Mouse (Mus musculus): Measurements from ENCODE around the gene Lrrc8b. TPM values are rescaled to one million over a fixed set of nuclear protein-coding genes. Genes with fewer than 3 reads are reported as not detected.

Lrrc8b gene
- total RNA-seq (2012; rRNA removed): 6.9 and 7.4 TPM in 2 replicates
- 10 to 100 TPM in 1 of 2 experiments, not detected in 1; 14.0 TPM for polyA plus RNA-seq (2012; ENCODE audit: insufficient read depth in 1 of 2, insufficient read length in 2 of 2, low read depth in 1 of 2, low replicate concordance in 2 of 2, missing spikeins in 1 of 2)

- peak within 1 kb of the TSS; percentile 86 for H3K27ac ChIP-seq (ENCODE audit: control insufficient read depth, low read depth, low read length)
- H3K36me3 ChIP-seq (ENCODE audit: control insufficient read depth in 1 of 2, insufficient read depth in 2 of 2, low read length in 2 of 2): peaks cover 0 to 19% of the 10 kb centered on the region in 2 experiments; a peak in 2 of 4 replicates
- peak within 1 kb of the TSS; percentile 100 for H3K9ac ChIP-seq (ENCODE audit: control insufficient read depth, low read depth, low read length, poor library complexity, severe bottlenecking)
- no peaks in the 10 kb centered on the region for H3K9me3 ChIP-seq (replicated peaks; ENCODE audit: insufficient read depth, low read length)
- peaks cover 7 to 28% of the 10 kb centered on the region in 2 experiments for H3K4me1 ChIP-seq (ENCODE audit: control insufficient read depth in 1 of 2, insufficient read depth in 2 of 2, low read length in 2 of 2)
- H3K27me3 ChIP-seq (ENCODE audit: control insufficient read depth in 1 of 2, insufficient read depth in 2 of 2, low read length in 2 of 2): no peaks in the 10 kb centered on the region
- peak within 1 kb of the TSS; percentile 91 to 99 for H3K4me3 ChIP-seq (ENCODE audit: control insufficient read depth in 1 of 2, insufficient read depth in 1 of 2, low read depth in 2 of 2, low read length in 2 of 2)
- peak; percentile 85 for DNase-seq (ENCODE audit: low read depth, low spot score)
- peaks cover 9% of the 10 kb centered on the region for H3K79me2 ChIP-seq (ENCODE audit: control insufficient read depth, insufficient read depth, low read length, poor library complexity)
- no peak for TF ChIP-seq GATA1 (IDR thresholded peaks at IDR 0.05; ENCODE audit: low read depth, low read length)
- no peak for TF ChIP-seq USF1 (IDR thresholded peaks at IDR 0.05; ENCODE audit: low read depth, low read length)
- TF ChIP-seq MAX (IDR thresholded peaks at IDR 0.05; ENCODE audit: low read length): no peak
- no peak for TF ChIP-seq CTCF (IDR thresholded peaks at IDR 0.05 in 2 of 3, conservative IDR thresholded peaks at IDR 0.05 in 1 of 3; ENCODE audit: control insufficient read depth in 1 of 3, insufficient read depth in 1 of 3, low read depth in 2 of 3, low read length in 3 of 3, poor library complexity in 1 of 3, severe bottlenecking in 1 of 3)
- no peak for TF ChIP-seq ZKSCAN1 (IDR thresholded peaks at IDR 0.05; ENCODE audit: low read depth, low read length)
- no peak for TF ChIP-seq TCF12 (IDR thresholded peaks at IDR 0.05; ENCODE audit: low read depth, low read length)
- no peak for TF ChIP-seq RAD21 (IDR thresholded peaks at IDR 0.05; ENCODE audit: low read depth, low read length)
- no peak for TF ChIP-seq RCOR1 (IDR thresholded peaks at IDR 0.05; ENCODE audit: low read depth, low read length)
- peak; percentile 77 to 85; a peak in 3 of 4 replicates for TF ChIP-seq POLR2A (IDR thresholded peaks at IDR 0.05; ENCODE audit: control insufficient read depth in 1 of 2, insufficient read depth in 1 of 2, low read depth in 1 of 2, low read length in 2 of 2, poor library complexity in 1 of 2)
- no peak; the same call in 1 of the 2 replicates for TF ChIP-seq MYC (IDR thresholded peaks at IDR 0.05; ENCODE audit: low read depth, low read length)
- TF ChIP-seq JUND (IDR thresholded peaks at IDR 0.05; ENCODE audit: low read depth, low read length): no peak
- TF ChIP-seq ZMIZ1 (IDR thresholded peaks at IDR 0.05; ENCODE audit: low read depth, low read length): no peak
- TF ChIP-seq TBP (IDR thresholded peaks at IDR 0.05; ENCODE audit: low read depth, low read length): no peak
- peak; percentile 52; the same call in 1 of the 2 replicates for TF ChIP-seq SIN3A (IDR thresholded peaks at IDR 0.05; ENCODE audit: low read length)
- no peak for TF ChIP-seq ELF1 (IDR thresholded peaks at IDR 0.05; ENCODE audit: low read depth, low read length)
- TF ChIP-seq GABPA (IDR thresholded peaks at IDR 0.05; ENCODE audit: low read depth, low read length): no peak
- TF ChIP-seq ZC3H11A (IDR thresholded peaks at IDR 0.05; ENCODE audit: low read depth, low read length): no peak
- TF ChIP-seq POLR2AphosphoS2 (IDR thresholded peaks at IDR 0.05; ENCODE audit: low read length): no peak
- TF ChIP-seq MEF2A (IDR thresholded peaks at IDR 0.05; ENCODE audit: extremely low read depth, insufficient replicate concordance, low read depth, low read length, poor library complexity, severe bottlenecking): no peak
- TF ChIP-seq UBTF (IDR thresholded peaks at IDR 0.05; ENCODE audit: borderline replicate concordance, insufficient read depth, low read depth, low read length): peak; percentile 50; the same call in 1 of the 2 replicates
- TF ChIP-seq HCFC1 (IDR thresholded peaks at IDR 0.05; ENCODE audit: low read depth, low read length): no peak
- no peak; the same call in 1 of the 2 replicates for TF ChIP-seq MAZ (IDR thresholded peaks at IDR 0.05; ENCODE audit: low read depth, low read length)
- TF ChIP-seq MAFK (IDR thresholded peaks at IDR 0.05; ENCODE audit: borderline replicate concordance, low read depth, low read length): no peak
- TF ChIP-seq BHLHE40 (IDR thresholded peaks at IDR 0.05; ENCODE audit: borderline replicate concordance, low read depth, low read length): peak; percentile 36; the same call in 1 of the 2 replicates
- TF ChIP-seq KAT2A (conservative IDR thresholded peaks at IDR 0.05; ENCODE audit: low read depth, low read length): no peak
- TF ChIP-seq SMC3 (IDR thresholded peaks at IDR 0.05; ENCODE audit: low read depth, low read length): no peak
- no peak for TF ChIP-seq TAL1 (IDR thresholded peaks at IDR 0.05; ENCODE audit: low read length)
- no peak for TF ChIP-seq USF2 (IDR thresholded peaks at IDR 0.05; ENCODE audit: borderline replicate concordance in 1 of 2, insufficient read depth in 1 of 2, low read depth in 1 of 2, low read length in 2 of 2)
- TF ChIP-seq CHD2 (IDR thresholded peaks at IDR 0.05; ENCODE audit: low read length): no peak
- TF ChIP-seq ZNF384 (IDR thresholded peaks at IDR 0.05; ENCODE audit: low read depth, low read length): no peak
- no peak for TF ChIP-seq ETS1 (IDR thresholded peaks at IDR 0.05; ENCODE audit: low read depth, low read length)
- TF ChIP-seq MYB (IDR thresholded peaks at IDR 0.05; ENCODE audit: low read depth, low read length): no peak
- TF ChIP-seq EP300 (IDR thresholded peaks at IDR 0.05; ENCODE audit: low read depth in 1 of 2, low read length in 2 of 2): no peak
- TF ChIP-seq MXI1 (IDR thresholded peaks at IDR 0.05; ENCODE audit: low read depth, low read length): peak; percentile 58
- no peak; the same call in 1 of the 2 replicates for TF ChIP-seq E2F4 (IDR thresholded peaks at IDR 0.05; ENCODE audit: borderline replicate concordance, low read depth, low read length)
- peak; percentile 83 for TF ChIP-seq NELFE (IDR thresholded peaks at IDR 0.05; ENCODE audit: low read depth, low read length)
These were observed at the start of gene Lrrc8b for GRCm38 (mm10) chr5:105415198-105415791. Gene Lrrc8b, plus strand, starts transcription at chr5:105415775.
